Mouse (Mus musculus) testis, adult 2 months (tissue): ENCODE measurements at regions not wholly inside any gene's neighbourhood (a gene's known extent, or its start where the extent isn't known, plus 50 kb on each side); places are given as distances from the start of the nearest gene placed in this dataset.

Experiments
- H3K27ac ChIP-seq: fragments of 200-500 bp; 2 replicates; pipeline ENCODE4 v1.5.1; 2012; ENCODE audit warnings: low read depth, low read length; ENCODE audit not compliant: control insufficient read depth, insufficient read depth
- H3K27me3 ChIP-seq: fragments of 200-500 bp; 2 replicates; pipeline ENCODE4 v1.6.1; 2012; ENCODE audit warnings: mild to moderate bottlenecking, low read length, moderate library complexity; ENCODE audit not compliant: control insufficient read depth, insufficient read depth
- H3K36me3 ChIP-seq: fragments of 200-500 bp; 2 replicates; pipeline ENCODE4 v1.6.1; 2012; ENCODE audit warnings: mild to moderate bottlenecking, low read length; ENCODE audit not compliant: control insufficient read depth, insufficient read depth
- H3K4me1 ChIP-seq: fragments of 200-500 bp; 2 replicates; pipeline ENCODE4 v1.6.1; 2012; ENCODE audit warnings: low read length; ENCODE audit not compliant: control insufficient read depth, insufficient read depth
- H3K4me3 ChIP-seq: fragments of 200-500 bp; 2 replicates; pipeline ENCODE4 v1.5.1; 2012; ENCODE audit warnings: low read depth, mild to moderate bottlenecking, low read length, moderate library complexity, mixed read lengths; ENCODE audit not compliant: control insufficient read depth
- CTCF ChIP-seq: fragments of 200-500 bp; IDR thresholded peaks from 2 replicates; pipeline ENCODE4 v1.5.1; 2012; ENCODE audit warnings: low read depth, mild to moderate bottlenecking, inconsistent platforms, low read length, moderate library complexity; ENCODE audit not compliant: control insufficient read depth, insufficient read depth, insufficient replicate concordance
- POLR2A ChIP-seq: fragments of 200-500 bp; IDR thresholded peaks from 2 replicates; pipeline ENCODE4 v1.6.1; 2012; ENCODE audit warnings: low read depth, mild to moderate bottlenecking, inconsistent platforms, low read length, moderate library complexity; ENCODE audit not compliant: control insufficient read depth

DNA sequence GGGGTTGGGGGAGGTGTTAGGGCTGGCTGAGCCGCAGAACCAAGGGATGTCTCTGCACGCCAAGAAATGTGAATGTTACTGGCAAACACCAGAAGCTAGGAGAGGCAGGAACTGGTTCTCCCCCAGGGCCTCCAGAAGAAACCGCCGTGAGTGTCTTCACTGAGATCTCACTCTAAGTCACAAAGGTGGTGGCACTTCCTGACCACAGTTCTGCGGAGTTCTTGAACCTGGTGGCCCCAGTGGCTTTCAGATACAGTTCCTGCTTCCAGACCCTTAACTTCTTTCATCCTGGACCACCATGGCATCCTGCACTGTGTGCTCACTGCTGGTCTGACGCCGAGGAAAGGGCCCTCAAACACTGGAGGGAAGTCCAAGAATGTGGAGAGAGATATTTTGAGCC, 89.0 kb upstream of the Kcnj15 start:
- no peaks in the 10 kb centered on the region for H3K4me1 ChIP-seq
- H3K27me3 ChIP-seq, result no peaks in the 10 kb centered on the region
- no peak overlapping the region for H3K4me3 ChIP-seq
- no peak for TF ChIP-seq POLR2A
- no peak for TF ChIP-seq CTCF
- H3K36me3 ChIP-seq, result no peaks in the 10 kb centered on the region
- H3K27ac ChIP-seq, result no peak overlapping the region

DNA sequence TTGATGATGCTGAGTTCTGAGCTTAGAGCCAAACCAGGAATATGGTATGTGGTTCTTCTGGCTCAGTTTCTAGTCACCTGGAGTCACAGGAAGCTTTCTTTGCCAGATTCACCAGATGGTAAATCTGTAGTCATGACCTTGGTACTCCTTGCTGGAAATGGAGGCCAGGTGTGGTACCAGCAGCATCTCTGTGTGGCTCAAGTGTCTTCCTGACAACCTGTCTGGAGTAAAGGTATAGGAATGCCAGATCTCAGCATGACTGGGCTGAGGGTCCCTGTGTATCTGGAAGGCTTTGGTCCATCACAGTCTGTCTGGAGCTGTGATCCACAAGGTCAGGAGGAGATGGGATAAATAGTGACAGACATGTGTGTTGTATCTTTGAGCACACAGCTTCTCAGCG, 88.0 kb upstream of the Kcnj15 start:
- no peak overlapping the region for H3K27ac ChIP-seq
- TF ChIP-seq POLR2A, result no peak
- TF ChIP-seq CTCF, result no peak
- H3K4me1 ChIP-seq, result no peaks in the 10 kb centered on the region
- H3K27me3 ChIP-seq, result no peaks in the 10 kb centered on the region
- no peak overlapping the region for H3K4me3 ChIP-seq
- H3K36me3 ChIP-seq, result no peaks in the 10 kb centered on the region

- no peak overlapping the region for H3K4me3 ChIP-seq
- no peaks in the 10 kb centered on the region for H3K27me3 ChIP-seq
- no peaks in the 10 kb centered on the region for H3K36me3 ChIP-seq
- TF ChIP-seq CTCF (no peak), POLR2A (no peak)
- H3K4me1 ChIP-seq, result no peaks in the 10 kb centered on the region
- no peak overlapping the region for H3K27ac ChIP-seq
These were observed 76.8 kb upstream of the Kcnj15 start for GRCm38 (mm10) chr16:95180562-95180961.

DNA sequence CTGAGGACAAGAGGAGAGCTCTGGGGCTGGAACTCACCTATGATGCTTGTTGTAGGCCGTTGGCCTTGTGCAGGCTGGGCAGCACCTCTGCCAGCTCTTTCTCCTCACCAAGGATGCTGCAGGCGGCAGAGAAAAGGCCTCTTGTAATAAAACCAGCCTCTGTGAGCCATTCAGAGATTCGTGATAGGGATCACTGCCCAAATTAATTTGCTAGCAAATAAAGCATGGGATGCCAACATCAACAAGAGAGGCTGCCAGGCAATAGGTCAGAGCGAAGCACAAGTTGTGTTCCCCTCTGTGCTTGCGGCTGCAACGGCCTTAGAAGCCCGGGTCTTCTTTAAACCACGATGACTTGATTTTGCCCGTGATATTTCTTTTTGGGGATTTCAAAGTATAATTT, 72.0 kb upstream of the Kcnj15 start:
- Histone ChIP-seq H3K4me3 (no peak overlapping the region), H3K36me3 (no peaks in the 10 kb centered on the region), H3K27ac (no peak overlapping the region), H3K4me1 (no peaks in the 10 kb centered on the region), H3K27me3 (no peaks in the 10 kb centered on the region)
- TF ChIP-seq POLR2A, result no peak
- no peak for TF ChIP-seq CTCF

GRCm38 (mm10) chr16:95189114-95189513, 68.2 kb upstream of the Kcnj15 start:
- H3K4me1 ChIP-seq, result no peaks in the 10 kb centered on the region
- H3K4me3 ChIP-seq, result no peak overlapping the region
- no peak for TF ChIP-seq POLR2A
- TF ChIP-seq CTCF, result no peak
- no peak overlapping the region for H3K27ac ChIP-seq
- H3K27me3 ChIP-seq, result no peaks in the 10 kb centered on the region
- H3K36me3 ChIP-seq, result no peaks in the 10 kb centered on the region

DNA sequence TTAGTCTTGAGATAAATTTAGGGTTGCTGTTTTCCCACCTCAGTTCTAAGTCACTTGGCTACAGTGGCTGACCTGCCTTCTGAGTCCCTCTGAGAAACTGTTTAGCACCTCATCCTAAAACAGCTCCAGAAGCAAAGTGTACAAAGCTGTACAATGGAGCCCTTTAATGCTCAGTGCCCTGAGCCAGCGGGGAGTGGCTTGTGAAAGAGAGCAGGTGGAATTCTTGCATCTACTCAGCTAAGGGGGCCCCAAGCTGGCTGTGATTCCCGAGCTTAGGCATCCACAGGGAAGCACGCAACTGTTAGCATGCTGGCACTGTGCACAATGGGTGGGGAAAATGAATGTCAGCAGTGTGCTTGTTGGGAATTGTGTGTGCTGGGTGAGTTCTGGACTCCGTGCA, 63.2 kb upstream of the Kcnj15 start:
- no peak for TF ChIP-seq POLR2A
- no peak for TF ChIP-seq CTCF
- H3K36me3 ChIP-seq, result no peaks in the 10 kb centered on the region
- no peaks in the 10 kb centered on the region for H3K27me3 ChIP-seq
- no peak overlapping the region for H3K4me3 ChIP-seq
- no peaks in the 10 kb centered on the region for H3K4me1 ChIP-seq
- H3K27ac ChIP-seq, result no peak overlapping the region

DNA sequence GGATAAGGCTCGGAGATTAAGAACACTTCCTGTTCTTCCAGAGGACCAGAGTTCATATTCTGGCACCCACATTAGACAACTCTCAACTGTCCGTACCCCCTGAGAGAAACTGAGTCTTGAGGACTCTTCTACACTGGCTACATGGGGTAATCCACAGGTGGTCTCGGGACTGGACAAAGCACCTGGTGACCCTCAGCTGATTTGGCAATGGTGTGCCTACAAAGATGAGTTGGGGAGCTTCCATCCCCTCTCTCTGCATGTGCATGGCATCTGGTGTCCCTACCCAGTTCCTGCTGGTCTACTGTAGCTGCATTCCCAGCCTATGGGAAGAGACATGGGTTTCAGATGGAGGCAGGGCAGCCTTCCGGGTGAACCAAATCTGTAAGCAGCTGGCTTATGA, 61.2 kb upstream of the Kcnj15 start:
- TF ChIP-seq CTCF (no peak), POLR2A (no peak)
- Histone ChIP-seq H3K4me1 (no peaks in the 10 kb centered on the region), H3K36me3 (no peaks in the 10 kb centered on the region), H3K27me3 (no peaks in the 10 kb centered on the region), H3K4me3 (no peak overlapping the region), H3K27ac (no peak overlapping the region)

- no peak overlapping the region for H3K27ac ChIP-seq
- H3K4me3 ChIP-seq, result no peak overlapping the region
- H3K36me3 ChIP-seq, result no peaks in the 10 kb centered on the region
- H3K4me1 ChIP-seq, result no peaks in the 10 kb centered on the region
- no peaks in the 10 kb centered on the region for H3K27me3 ChIP-seq
- no peak for TF ChIP-seq POLR2A
- TF ChIP-seq CTCF, result peak; percentile 71; the same call in 1 of the 2 replicates
These were observed 60.7 kb upstream of the Kcnj15 start for GRCm38 (mm10) chr16:95196622-95197021.
